27 mouse cellular contexts compared by ENCODE assay signal in genomic region chr10:128544151-128544657, GRCm38 (mm10). TPM values are rescaled to one million over a fixed set of nuclear protein-coding genes. Genes with fewer than 3 reads are reported as not detected.
DNase-seq lines count a peak whose midpoint lies in the region; ATAC-seq and TF ChIP-seq lines count a peak whose summit lies in the region.
"Had no signal": no experiment of that assay in that cellular context is flagged by ENCODE, and none has a peak within 500 bp of the region (broad histone marks: within the 10 kb centered on the region; RNA-seq: fewer than 3 reads in every experiment).

No protein-coding gene starts in this region.

- no peak for DNase-seq in embryonic facial prominence, embryonic 10.5 days (ENCODE audit: low spot score)
- DNase-seq in hindbrain, embryonic 10.5 days (ENCODE audit: low spot score) = no peak
- no peak for DNase-seq in hindbrain, postnatal 0 days (ENCODE audit: low spot score)
- DNase-seq in midbrain, embryonic 10.5 days (ENCODE audit: low spot score) = no peak
- DNase-seq: adrenal gland, adult 2 months; adrenal gland, postnatal 36 days; embryo, embryonic 11 days; heart, postnatal 4 days; kidney, adult 11 months; kidney, postnatal 14 days; lung, adult 2 months; lung, postnatal 10 days; right cerebral cortex, postnatal 25 days; thymus, adult 18-20 months; thymus, postnatal 25 days had no signal

- peaks cover 9% of the 10 kb centered on the region for H3K4me1 ChIP-seq in embryonic facial prominence, embryonic 13.5 days
- peaks cover 28% of the 10 kb centered on the region for H3K4me1 ChIP-seq in embryonic facial prominence, embryonic 10.5 days
- peaks cover 30% of the 10 kb centered on the region for H3K4me1 ChIP-seq in hindbrain, embryonic 10.5 days (replicated peaks)
- 0 out of 2 replicates have a peak, but pooled peaks cover 5% of the 10 kb centered on the region for H3K4me1 ChIP-seq in hindbrain, postnatal 0 days (ENCODE audit: insufficient read depth, low read length)
- H3K4me1 ChIP-seq in midbrain, embryonic 10.5 days = peaks cover 28% of the 10 kb centered on the region
- peaks cover 29% of the 10 kb centered on the region for H3K4me1 ChIP-seq in midbrain, embryonic 13.5 days (replicated peaks)
- H3K4me1 ChIP-seq in intestine, postnatal 0 days (replicated peaks; ENCODE audit: control insufficient read depth, insufficient read depth, low read length) = no peaks in the 10 kb centered on the region
- H3K4me1 ChIP-seq: stomach, embryonic 15.5 days had no signal

- H3K27me3 ChIP-seq in embryonic facial prominence, embryonic 13.5 days = no peaks in the 10 kb centered on the region
- H3K27me3 ChIP-seq in embryonic facial prominence, embryonic 10.5 days (replicated peaks; ENCODE audit: low read depth, poor library complexity, severe bottlenecking) = no peaks in the 10 kb centered on the region
- no peaks in the 10 kb centered on the region for H3K27me3 ChIP-seq in hindbrain, embryonic 10.5 days (ENCODE audit: insufficient read depth, poor library complexity, severe bottlenecking)
- H3K27me3 ChIP-seq in hindbrain, postnatal 0 days (ENCODE audit: insufficient read depth, low read length) = no peaks in the 10 kb centered on the region
- H3K27me3 ChIP-seq in midbrain, embryonic 10.5 days (ENCODE audit: low read depth, poor library complexity, severe bottlenecking) = no peaks in the 10 kb centered on the region
- no peaks in the 10 kb centered on the region for H3K27me3 ChIP-seq in midbrain, embryonic 13.5 days
- no peaks in the 10 kb centered on the region for H3K27me3 ChIP-seq in intestine, postnatal 0 days (replicated peaks; ENCODE audit: control insufficient read depth, insufficient read depth, low read length)
- H3K27me3 ChIP-seq: embryonic facial prominence, embryonic 15.5 days; forebrain, embryonic 15.5 days; hindbrain, embryonic 15.5 days; stomach, embryonic 15.5 days had no signal

- H3K27ac ChIP-seq in embryonic facial prominence, embryonic 13.5 days = no peak overlapping the region
- no peak overlapping the region; the same call in 1 of the 2 replicates for H3K27ac ChIP-seq in embryonic facial prominence, embryonic 10.5 days (replicated peaks)
- no peak overlapping the region for H3K27ac ChIP-seq in hindbrain, embryonic 10.5 days
- H3K27ac ChIP-seq in hindbrain, postnatal 0 days = no peak overlapping the region
- no peak overlapping the region for H3K27ac ChIP-seq in midbrain, embryonic 10.5 days (replicated peaks)
- no peak overlapping the region for H3K27ac ChIP-seq in midbrain, embryonic 13.5 days
- H3K27ac ChIP-seq in intestine, postnatal 0 days (ENCODE audit: low read depth, low read length) = peak overlapping the region; percentile 35; the same call in 1 of the 2 replicates
- H3K27ac ChIP-seq: embryonic facial prominence, embryonic 15.5 days; forebrain, embryonic 15.5 days; hindbrain, embryonic 15.5 days; left cerebral cortex, adult 2 months; liver, embryonic 14.5 days; stomach, embryonic 15.5 days had no signal

- H3K9ac ChIP-seq in embryonic facial prominence, embryonic 13.5 days = 0 out of 2 replicates have a peak overlapping the region, but pooled peaks have one; percentile 6
- no peak overlapping the region for H3K9ac ChIP-seq in hindbrain, postnatal 0 days (replicated peaks; ENCODE audit: low read length)
- no peak overlapping the region; the same call in 1 of the 2 replicates for H3K9ac ChIP-seq in midbrain, embryonic 13.5 days (replicated peaks)
- H3K9ac ChIP-seq in intestine, postnatal 0 days (ENCODE audit: low read depth, low read length) = no peak overlapping the region
- H3K9ac ChIP-seq: embryonic facial prominence, embryonic 15.5 days; forebrain, embryonic 15.5 days; hindbrain, embryonic 15.5 days; liver, embryonic 14.5 days; stomach, embryonic 15.5 days had no signal

- no peak for ATAC-seq in embryonic facial prominence, embryonic 13.5 days (ENCODE audit: insufficient number of reproducible peaks, insufficient read depth, low FRiP score, low TSS enrichment, low read depth)
- ATAC-seq in hindbrain, postnatal 0 days = no peak
- no peak for ATAC-seq in midbrain, embryonic 13.5 days
- no peak for ATAC-seq in intestine, postnatal 0 days
- ATAC-seq in erythroblast, adult 5-6 weeks (replicated peaks; ENCODE audit: low FRiP score, poor library complexity, severe bottlenecking) = no peak
- ATAC-seq: activated CD4-positive, CD25-positive, alpha-beta regulatory T cell, adult 4 months; forebrain, embryonic 15.5 days; midbrain, embryonic 16.5 days had no signal

- no peaks in the 10 kb centered on the region for H3K9me3 ChIP-seq in embryonic facial prominence, embryonic 13.5 days
- H3K9me3 ChIP-seq in embryonic facial prominence, embryonic 10.5 days = no peaks in the 10 kb centered on the region
- no peaks in the 10 kb centered on the region for H3K9me3 ChIP-seq in hindbrain, embryonic 10.5 days
- H3K9me3 ChIP-seq in hindbrain, postnatal 0 days (ENCODE audit: low read length) = no peaks in the 10 kb centered on the region
- no peaks in the 10 kb centered on the region for H3K9me3 ChIP-seq in midbrain, embryonic 10.5 days (replicated peaks)
- H3K9me3 ChIP-seq in midbrain, embryonic 13.5 days = no peaks in the 10 kb centered on the region
- no peaks in the 10 kb centered on the region for H3K9me3 ChIP-seq in intestine, postnatal 0 days (ENCODE audit: control insufficient read depth)
- H3K9me3 ChIP-seq: embryonic facial prominence, embryonic 15.5 days; forebrain, embryonic 15.5 days; hindbrain, embryonic 15.5 days; stomach, embryonic 15.5 days had no signal

- no peak for TF ChIP-seq CTCF in hindbrain, postnatal 0 days (IDR thresholded peaks at IDR 0.05; ENCODE audit: low read depth)
- no peak for TF ChIP-seq CTCF in intestine, postnatal 0 days (IDR thresholded peaks at IDR 0.05; ENCODE audit: low read depth)

- WGBS in embryonic facial prominence, embryonic 13.5 days = 98% methylated on average over 15 of the region's 15 CpGs
- WGBS in embryonic facial prominence, embryonic 10.5 days = 95% methylated on average over 15 of the region's 15 CpGs
- 98% methylated on average over 15 of the region's 15 CpGs for WGBS in hindbrain, embryonic 10.5 days
- 96% methylated on average over 15 of the region's 15 CpGs for WGBS in hindbrain, postnatal 0 days
- WGBS in midbrain, embryonic 10.5 days = 96% methylated on average over 15 of the region's 15 CpGs
- WGBS in midbrain, embryonic 13.5 days = 98% methylated on average over 15 of the region's 15 CpGs
- 95% methylated on average over 15 of the region's 15 CpGs for WGBS in intestine, postnatal 0 days

- no peak overlapping the region for H3K4me2 ChIP-seq in embryonic facial prominence, embryonic 13.5 days
- no peak overlapping the region for H3K4me2 ChIP-seq in hindbrain, postnatal 0 days (ENCODE audit: low read depth, low read length)
- H3K4me2 ChIP-seq in midbrain, embryonic 13.5 days (replicated peaks) = no peak overlapping the region
- no peak overlapping the region for H3K4me2 ChIP-seq in intestine, postnatal 0 days (replicated peaks; ENCODE audit: low read depth)
- H3K4me2 ChIP-seq: embryonic facial prominence, embryonic 15.5 days; forebrain, embryonic 15.5 days; hindbrain, embryonic 15.5 days; stomach, embryonic 15.5 days had no signal

- H3K36me3 ChIP-seq in embryonic facial prominence, embryonic 13.5 days = peaks cover 45% of the 10 kb centered on the region
- peaks cover 56% of the 10 kb centered on the region for H3K36me3 ChIP-seq in embryonic facial prominence, embryonic 10.5 days (replicated peaks)
- peaks cover 53% of the 10 kb centered on the region for H3K36me3 ChIP-seq in hindbrain, embryonic 10.5 days
- peaks cover 31% of the 10 kb centered on the region for H3K36me3 ChIP-seq in hindbrain, postnatal 0 days (ENCODE audit: insufficient read depth, low read length)
- peaks cover 52% of the 10 kb centered on the region for H3K36me3 ChIP-seq in midbrain, embryonic 10.5 days
- peaks cover 44% of the 10 kb centered on the region for H3K36me3 ChIP-seq in midbrain, embryonic 13.5 days
- H3K36me3 ChIP-seq in intestine, postnatal 0 days (ENCODE audit: control insufficient read depth, insufficient read depth) = peaks cover 39% of the 10 kb centered on the region

- H3K4me3 ChIP-seq in embryonic facial prominence, embryonic 13.5 days = no peak overlapping the region
- no peak overlapping the region for H3K4me3 ChIP-seq in embryonic facial prominence, embryonic 10.5 days
- H3K4me3 ChIP-seq in hindbrain, embryonic 10.5 days = peak overlapping the region; percentile 2; the same call in 1 of the 2 replicates
- no peak overlapping the region for H3K4me3 ChIP-seq in hindbrain, postnatal 0 days (ENCODE audit: low read length)
- peak overlapping the region; percentile 1; the same call in 1 of the 2 replicates for H3K4me3 ChIP-seq in midbrain, embryonic 10.5 days
- no peak overlapping the region for H3K4me3 ChIP-seq in midbrain, embryonic 13.5 days (replicated peaks)
- no peak overlapping the region for H3K4me3 ChIP-seq in intestine, postnatal 0 days (ENCODE audit: low read depth, low read length)
- H3K4me3 ChIP-seq: embryonic facial prominence, embryonic 15.5 days; forebrain, embryonic 15.5 days; hindbrain, embryonic 15.5 days; left cerebral cortex, adult 2 months; stomach, embryonic 15.5 days had no signal

RNA-seq across cellular contexts. Expression of gene Zc3h10, which starts 3.4 kb away (rescaled TPM):
- 13.5 and 15.5 TPM in 2 replicates for polyA plus RNA-seq in embryonic facial prominence, embryonic 13.5 days (2015; fragmentation: Nextera tagmentation; extraction: Ambion mirVana)
- polyA plus RNA-seq in embryonic facial prominence, embryonic 10.5 days (2016; fragmentation: Nextera tagmentation; extraction: Ambion mirVana) = 15.9 and 17.4 TPM in 2 replicates
- 16.9 and 19.9 TPM in 2 replicates for polyA plus RNA-seq in hindbrain, embryonic 10.5 days (2016; fragmentation: Nextera tagmentation; extraction: Ambion mirVana)
- 19.3 and 19.4 TPM in 2 replicates for total RNA-seq in hindbrain, postnatal 0 days (2014; rRNA removed)
- 12.5 and 13.8 TPM in 2 replicates for polyA plus RNA-seq in hindbrain, postnatal 0 days (2015; fragmentation: Nextera tagmentation; extraction: Ambion mirVana)
- 15.4 and 19.5 TPM in 2 replicates for polyA plus RNA-seq in midbrain, embryonic 10.5 days (2016; fragmentation: Nextera tagmentation; extraction: Ambion mirVana)
- 23.3 and 24.2 TPM in 2 replicates for polyA plus RNA-seq in midbrain, embryonic 13.5 days (2015; fragmentation: Nextera tagmentation; extraction: Ambion mirVana)
- 10.0 and 10.4 TPM in 2 replicates for polyA plus RNA-seq in intestine, postnatal 0 days (2015; fragmentation: Nextera tagmentation; extraction: Ambion mirVana)
- total RNA-seq in erythroblast, adult 5-6 weeks (2015; ENCODE audit: low replicate concordance) = 0.19 and 0.63 TPM in 2 replicates
- 2.8 and 3.2 TPM in 2 replicates for total RNA-seq in erythroblast, adult 5-6 weeks (2017; ENCODE audit: low replicate concordance)

RNA-seq across cellular contexts. Expression of gene Rpl41, which starts 4.9 kb away (rescaled TPM):
- 4,323 and 4,329 TPM in 2 replicates for polyA plus RNA-seq in embryonic facial prominence, embryonic 13.5 days (2015; fragmentation: Nextera tagmentation; extraction: Ambion mirVana)
- 3,494 and 3,561 TPM in 2 replicates for polyA plus RNA-seq in embryonic facial prominence, embryonic 10.5 days (2016; fragmentation: Nextera tagmentation; extraction: Ambion mirVana)
- polyA plus RNA-seq in hindbrain, embryonic 10.5 days (2016; fragmentation: Nextera tagmentation; extraction: Ambion mirVana) = 2,868 and 3,332 TPM in 2 replicates
- 412 and 501 TPM in 2 replicates for total RNA-seq in hindbrain, postnatal 0 days (2014; rRNA removed)
- 2,609 and 2,618 TPM in 2 replicates for polyA plus RNA-seq in hindbrain, postnatal 0 days (2015; fragmentation: Nextera tagmentation; extraction: Ambion mirVana)
- polyA plus RNA-seq in midbrain, embryonic 10.5 days (2016; fragmentation: Nextera tagmentation; extraction: Ambion mirVana) = 2,872 and 3,266 TPM in 2 replicates
- 2,545 and 2,595 TPM in 2 replicates for polyA plus RNA-seq in midbrain, embryonic 13.5 days (2015; fragmentation: Nextera tagmentation; extraction: Ambion mirVana)
- polyA plus RNA-seq in intestine, postnatal 0 days (2015; fragmentation: Nextera tagmentation; extraction: Ambion mirVana) = 2,426 and 2,428 TPM in 2 replicates
- total RNA-seq in erythroblast, adult 5-6 weeks (2015; ENCODE audit: low replicate concordance) = 936 and 1,095 TPM in 2 replicates
- 729 and 801 TPM in 2 replicates for total RNA-seq in erythroblast, adult 5-6 weeks (2017; ENCODE audit: low replicate concordance)

RNA-seq across cellular contexts. Expression of gene Esyt1, which starts 18.5 kb away (rescaled TPM):
- polyA plus RNA-seq in embryonic facial prominence, embryonic 13.5 days (2015; fragmentation: Nextera tagmentation; extraction: Ambion mirVana) = 21.4 and 23.1 TPM in 2 replicates
- polyA plus RNA-seq in embryonic facial prominence, embryonic 10.5 days (2016; fragmentation: Nextera tagmentation; extraction: Ambion mirVana) = 11.9 and 13.6 TPM in 2 replicates
- 20.2 and 22.0 TPM in 2 replicates for polyA plus RNA-seq in hindbrain, embryonic 10.5 days (2016; fragmentation: Nextera tagmentation; extraction: Ambion mirVana)
- 22.9 and 29.0 TPM in 2 replicates for total RNA-seq in hindbrain, postnatal 0 days (2014; rRNA removed)
- 13.3 TPM in 2 replicates for polyA plus RNA-seq in hindbrain, postnatal 0 days (2015; fragmentation: Nextera tagmentation; extraction: Ambion mirVana)
- polyA plus RNA-seq in midbrain, embryonic 10.5 days (2016; fragmentation: Nextera tagmentation; extraction: Ambion mirVana) = 17.2 and 23.6 TPM in 2 replicates
- polyA plus RNA-seq in midbrain, embryonic 13.5 days (2015; fragmentation: Nextera tagmentation; extraction: Ambion mirVana) = 11.6 and 13.7 TPM in 2 replicates
- 11.7 and 12.5 TPM in 2 replicates for polyA plus RNA-seq in intestine, postnatal 0 days (2015; fragmentation: Nextera tagmentation; extraction: Ambion mirVana)
- 15.2 and 16.9 TPM in 2 replicates for total RNA-seq in erythroblast, adult 5-6 weeks (2015; ENCODE audit: low replicate concordance)
- total RNA-seq in erythroblast, adult 5-6 weeks (2017; ENCODE audit: low replicate concordance) = 24.8 and 27.9 TPM in 2 replicates

RNA-seq across cellular contexts. Expression of gene Pa2g4, which starts 21.6 kb away (rescaled TPM):
- 188 and 206 TPM in 2 replicates for polyA plus RNA-seq in embryonic facial prominence, embryonic 13.5 days (2015; fragmentation: Nextera tagmentation; extraction: Ambion mirVana)
- polyA plus RNA-seq in embryonic facial prominence, embryonic 10.5 days (2016; fragmentation: Nextera tagmentation; extraction: Ambion mirVana) = 274 and 287 TPM in 2 replicates
- polyA plus RNA-seq in hindbrain, embryonic 10.5 days (2016; fragmentation: Nextera tagmentation; extraction: Ambion mirVana) = 205 and 257 TPM in 2 replicates
- total RNA-seq in hindbrain, postnatal 0 days (2014; rRNA removed) = 48.0 and 61.2 TPM in 2 replicates
- polyA plus RNA-seq in hindbrain, postnatal 0 days (2015; fragmentation: Nextera tagmentation; extraction: Ambion mirVana) = 114 and 117 TPM in 2 replicates
- polyA plus RNA-seq in midbrain, embryonic 10.5 days (2016; fragmentation: Nextera tagmentation; extraction: Ambion mirVana) = 231 and 262 TPM in 2 replicates
- 139 TPM in 2 replicates for polyA plus RNA-seq in midbrain, embryonic 13.5 days (2015; fragmentation: Nextera tagmentation; extraction: Ambion mirVana)
- polyA plus RNA-seq in intestine, postnatal 0 days (2015; fragmentation: Nextera tagmentation; extraction: Ambion mirVana) = 65.3 and 66.8 TPM in 2 replicates
- 71.3 and 75.2 TPM in 2 replicates for total RNA-seq in erythroblast, adult 5-6 weeks (2015; ENCODE audit: low replicate concordance)
- total RNA-seq in erythroblast, adult 5-6 weeks (2017; ENCODE audit: low replicate concordance) = 42.9 and 67.5 TPM in 2 replicates

RNA-seq across cellular contexts. Expression of gene Erbb3, which starts 45.2 kb away (rescaled TPM):
- polyA plus RNA-seq in embryonic facial prominence, embryonic 13.5 days (2015; fragmentation: Nextera tagmentation; extraction: Ambion mirVana) = 14.8 and 16.1 TPM in 2 replicates
- 11.9 and 12.2 TPM in 2 replicates for polyA plus RNA-seq in embryonic facial prominence, embryonic 10.5 days (2016; fragmentation: Nextera tagmentation; extraction: Ambion mirVana)
- 5.0 and 13.5 TPM in 2 replicates for polyA plus RNA-seq in hindbrain, embryonic 10.5 days (2016; fragmentation: Nextera tagmentation; extraction: Ambion mirVana)
- total RNA-seq in hindbrain, postnatal 0 days (2014; rRNA removed) = 1.3 and 1.7 TPM in 2 replicates
- 0.64 and 0.65 TPM in 2 replicates for polyA plus RNA-seq in hindbrain, postnatal 0 days (2015; fragmentation: Nextera tagmentation; extraction: Ambion mirVana)
- polyA plus RNA-seq in midbrain, embryonic 10.5 days (2016; fragmentation: Nextera tagmentation; extraction: Ambion mirVana) = 0.72 and 1.4 TPM in 2 replicates
- polyA plus RNA-seq in midbrain, embryonic 13.5 days (2015; fragmentation: Nextera tagmentation; extraction: Ambion mirVana) = 0.13 and 0.19 TPM in 2 replicates
- 22.3 and 23.8 TPM in 2 replicates for polyA plus RNA-seq in intestine, postnatal 0 days (2015; fragmentation: Nextera tagmentation; extraction: Ambion mirVana)
- 0.63 TPM in 1 of 2 replicates, not detected in the other for total RNA-seq in erythroblast, adult 5-6 weeks (2015; ENCODE audit: low replicate concordance)
- 0.09 TPM in 1 of 2 replicates, not detected in the other for total RNA-seq in erythroblast, adult 5-6 weeks (2017; ENCODE audit: low replicate concordance)

Comparison
In these comparisons a context has a peak if more than half of its experiments do, and no peak if none do; other contexts are left out.
1. H3K4me3 ChIP-seq: peak in hindbrain, embryonic 10.5 days (single experiment) and midbrain, embryonic 10.5 days (single experiment); none in embryonic facial prominence, embryonic 13.5 days (single experiment), embryonic facial prominence, embryonic 10.5 days (single experiment), hindbrain, postnatal 0 days (single experiment), midbrain, embryonic 13.5 days (single experiment) and intestine, postnatal 0 days (single experiment).